Mouse (Mus musculus): ENCODE data around the gene Zbtb20. TPM values are rescaled to one million over a fixed set of nuclear protein-coding genes. Genes with fewer than 3 reads are reported as not detected.

The Zbtb20 gene
- polyA plus RNA-seq, 1 experiment from 2014 or later, result 24.5 TPM

DNA sequence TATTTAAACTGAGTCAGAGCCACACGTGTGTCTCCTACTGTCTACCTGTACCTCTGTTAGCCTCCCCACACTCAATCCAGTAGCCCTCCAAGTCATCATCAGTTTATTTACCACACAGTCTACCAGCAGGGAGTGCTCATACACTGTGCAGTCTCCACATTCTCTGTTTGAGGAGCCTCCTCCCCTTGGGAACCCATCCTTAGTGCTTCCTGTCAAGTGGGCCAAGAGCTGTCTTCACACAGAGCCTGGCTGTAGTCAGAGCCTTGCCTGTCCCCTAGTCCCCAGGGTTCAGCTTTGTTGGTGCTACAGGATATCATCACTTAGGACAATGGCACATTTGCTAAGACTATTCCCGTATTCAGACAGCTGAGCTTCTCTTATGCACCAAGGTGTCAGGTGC is 519.1 kb downstream of the Zbtb20 start:
- no peak overlapping the region for H3K27ac ChIP-seq (replicated peaks)

DNA sequence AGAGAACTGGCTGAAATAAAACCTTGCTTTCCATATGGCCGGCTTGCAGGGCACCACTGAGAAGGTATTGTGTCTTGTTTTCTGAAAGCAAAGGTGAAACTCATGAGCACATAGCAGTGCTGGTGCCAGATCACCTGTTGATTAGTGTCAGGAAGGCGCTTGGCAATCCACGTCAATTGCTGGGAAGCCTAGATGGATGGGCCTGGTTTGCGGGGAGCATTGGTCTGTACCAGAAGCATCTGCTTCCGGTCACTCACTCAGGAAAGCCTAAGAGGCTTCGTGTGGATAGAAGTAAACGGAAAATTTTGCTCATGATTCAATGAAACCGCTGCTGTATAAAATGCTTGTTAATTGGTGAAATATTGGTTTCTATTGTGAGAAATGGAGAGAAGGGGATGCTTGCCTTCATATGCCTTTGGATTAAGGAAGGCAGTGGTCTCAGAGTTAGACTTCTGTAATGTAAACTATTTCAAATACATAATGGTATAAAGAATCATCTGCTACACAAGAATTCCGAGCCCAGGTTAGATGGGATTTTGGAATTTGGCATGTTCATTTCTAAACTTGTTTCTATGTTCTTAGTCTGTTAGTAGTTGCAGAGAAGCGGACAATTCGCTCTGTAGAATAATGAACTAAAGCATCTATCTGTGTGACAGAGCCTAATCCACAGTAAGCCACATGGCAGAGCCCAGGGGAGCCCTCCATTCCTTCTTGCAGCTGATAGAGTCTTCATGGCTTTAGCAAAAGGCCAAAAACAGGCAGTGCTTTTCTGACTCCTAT is 521.4 kb downstream of the Zbtb20 start:
- H3K36me3 ChIP-seq, result no peaks in the 10 kb centered on the region
- no peaks in the 10 kb centered on the region for H3K4me1 ChIP-seq
- H3K4me3 ChIP-seq, result no peak overlapping the region
- no peak overlapping the region for H3K27ac ChIP-seq (replicated peaks)
- no peaks in the 10 kb centered on the region for H3K27me3 ChIP-seq (ENCODE audit: low read depth, poor library complexity, severe bottlenecking)
- WGBS, result 91% methylated on average over 11 of the region's 11 CpGs
- no peaks in the 10 kb centered on the region for H3K9me3 ChIP-seq (replicated peaks)
- DNase-seq (ENCODE audit: low spot score), result no peak

More for the DNA sequence above, 519.1 kb downstream of the Zbtb20 start:
- no peak overlapping the region for H3K4me3 ChIP-seq
- WGBS, result 88% methylated on average over 2 of the region's 2 CpGs
- no peaks in the 10 kb centered on the region for H3K9me3 ChIP-seq (replicated peaks)
- H3K36me3 ChIP-seq, result no peaks in the 10 kb centered on the region
- no peaks in the 10 kb centered on the region for H3K27me3 ChIP-seq (ENCODE audit: low read depth, poor library complexity, severe bottlenecking)
- no peaks in the 10 kb centered on the region for H3K4me1 ChIP-seq
- no peak for DNase-seq (ENCODE audit: low spot score)

DNA sequence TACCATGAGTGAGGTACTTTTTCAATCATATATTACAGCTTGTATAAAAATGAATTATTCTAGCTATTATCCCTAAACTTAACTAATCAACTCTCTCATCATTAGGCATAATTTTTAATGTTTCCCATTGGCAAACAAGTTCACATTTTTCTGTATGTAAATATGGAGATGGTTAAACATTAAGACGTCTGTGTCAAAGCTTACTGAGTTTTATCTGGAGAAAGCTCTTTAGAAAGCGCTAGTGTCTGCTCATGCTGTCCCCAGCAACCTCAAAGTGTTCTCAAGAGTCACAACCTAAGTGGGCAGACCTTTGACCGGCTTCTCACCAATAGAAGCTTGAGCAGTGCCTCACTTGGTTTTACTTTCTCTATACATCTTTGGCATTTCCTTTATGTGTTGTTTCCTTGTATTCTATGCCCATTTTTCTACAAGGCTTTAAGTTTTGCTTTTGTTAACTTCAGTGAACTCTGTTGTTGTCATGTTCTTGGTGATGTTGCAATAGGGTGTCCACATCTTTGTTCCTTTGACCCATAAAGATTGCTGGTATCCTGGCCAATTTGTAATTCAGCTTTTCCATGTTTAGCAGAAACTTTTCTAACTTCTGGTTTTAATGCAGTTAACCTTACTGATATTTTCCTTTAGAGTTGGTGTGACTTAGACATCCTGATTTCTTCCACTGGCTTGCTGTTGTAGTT is 522.1 kb downstream of the Zbtb20 start:
- 91% methylated on average over 3 of the region's 3 CpGs for WGBS
- DNase-seq (ENCODE audit: low spot score), result no peak
- Histone ChIP-seq H3K36me3 (no peaks in the 10 kb centered on the region), H3K9me3 (replicated peaks) (no peaks in the 10 kb centered on the region), H3K27ac (replicated peaks) (no peak overlapping the region), H3K27me3 (ENCODE audit: low read depth, poor library complexity, severe bottlenecking) (no peaks in the 10 kb centered on the region), H3K4me3 (no peak overlapping the region), H3K4me1 (no peaks in the 10 kb centered on the region)

GRCm38 (mm10) chr16:43399428-43399827 is 523.7 kb downstream of the Zbtb20 start:
- Histone ChIP-seq H3K27ac (replicated peaks) (no peak overlapping the region), H3K4me1 (no peaks in the 10 kb centered on the region), H3K27me3 (ENCODE audit: low read depth, poor library complexity, severe bottlenecking) (no peaks in the 10 kb centered on the region), H3K36me3 (no peaks in the 10 kb centered on the region), H3K9me3 (replicated peaks) (no peaks in the 10 kb centered on the region), H3K4me3 (no peak overlapping the region)
- no peak for DNase-seq (ENCODE audit: low spot score)

GRCm38 (mm10) chr16:43400046-43400445 is 524.4 kb downstream of the Zbtb20 start:
- Histone ChIP-seq H3K27ac (replicated peaks) (no peak overlapping the region), H3K36me3 (no peaks in the 10 kb centered on the region), H3K4me3 (no peak overlapping the region), H3K9me3 (replicated peaks) (no peaks in the 10 kb centered on the region), H3K4me1 (no peaks in the 10 kb centered on the region), H3K27me3 (ENCODE audit: low read depth, poor library complexity, severe bottlenecking) (no peaks in the 10 kb centered on the region)
- no peak for DNase-seq (ENCODE audit: low spot score)

DNA sequence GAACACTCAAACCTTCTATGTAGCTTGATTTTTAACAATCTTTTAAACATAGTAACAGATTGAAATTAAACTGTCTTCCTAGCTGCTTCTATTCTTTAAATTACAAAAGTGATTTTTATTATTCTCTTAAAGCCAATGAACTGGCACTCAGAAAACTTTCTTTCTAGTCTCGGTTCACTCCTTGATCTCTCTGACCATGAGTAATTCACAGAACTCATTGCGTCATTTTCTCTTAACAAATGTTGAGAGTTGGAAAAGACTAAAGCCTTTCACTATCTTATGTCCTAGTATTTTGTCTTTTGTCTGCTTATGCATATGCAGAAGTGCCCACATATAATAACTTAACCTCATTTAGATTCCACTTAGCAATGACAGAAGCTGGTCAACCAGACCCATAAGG is 525.3 kb downstream of the Zbtb20 start:
- Histone ChIP-seq H3K9me3 (replicated peaks) (no peaks in the 10 kb centered on the region), H3K4me1 (no peaks in the 10 kb centered on the region), H3K27ac (replicated peaks) (no peak overlapping the region), H3K27me3 (ENCODE audit: low read depth, poor library complexity, severe bottlenecking) (no peaks in the 10 kb centered on the region), H3K36me3 (no peaks in the 10 kb centered on the region), H3K4me3 (no peak overlapping the region)
- 94% methylated on average over 2 of the region's 2 CpGs for WGBS
- DNase-seq (ENCODE audit: low spot score), result no peak

GRCm38 (mm10) chr16:43402888-43403287 is 527.2 kb downstream of the Zbtb20 start:
- H3K9me3 ChIP-seq (replicated peaks), result no peaks in the 10 kb centered on the region
- no peak overlapping the region for H3K27ac ChIP-seq (replicated peaks)
- H3K4me3 ChIP-seq, result no peak overlapping the region
- no peak for DNase-seq (ENCODE audit: low spot score)
- no peaks in the 10 kb centered on the region for H3K27me3 ChIP-seq (ENCODE audit: low read depth, poor library complexity, severe bottlenecking)
- peaks cover 7% of the 10 kb centered on the region for H3K4me1 ChIP-seq
- 92% methylated on average over 4 of the region's 4 CpGs for WGBS
- H3K36me3 ChIP-seq, result no peaks in the 10 kb centered on the region

DNA sequence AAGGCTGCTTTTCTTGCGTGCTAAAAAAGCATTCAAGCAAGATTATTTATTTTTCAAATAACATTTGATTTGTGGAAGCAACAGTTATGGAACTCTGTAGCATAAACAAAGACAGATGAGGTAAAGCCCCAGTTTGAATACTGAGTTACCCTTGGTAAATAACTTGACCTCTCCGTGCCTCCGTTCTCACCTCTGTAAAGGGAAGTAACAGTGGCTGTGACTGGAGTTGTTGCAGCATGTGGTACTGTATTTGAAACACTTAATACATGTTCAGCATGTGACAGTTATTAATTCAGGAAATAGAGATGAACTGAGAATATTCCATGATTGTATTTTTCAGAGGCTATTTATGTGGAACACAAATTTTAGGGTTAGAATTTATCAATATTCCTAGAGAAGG is 529.4 kb downstream of the Zbtb20 start:
- 85% methylated on average over 3 of the region's 3 CpGs for WGBS
- no peak overlapping the region for H3K4me3 ChIP-seq
- no peak for DNase-seq (ENCODE audit: low spot score)

DNA sequence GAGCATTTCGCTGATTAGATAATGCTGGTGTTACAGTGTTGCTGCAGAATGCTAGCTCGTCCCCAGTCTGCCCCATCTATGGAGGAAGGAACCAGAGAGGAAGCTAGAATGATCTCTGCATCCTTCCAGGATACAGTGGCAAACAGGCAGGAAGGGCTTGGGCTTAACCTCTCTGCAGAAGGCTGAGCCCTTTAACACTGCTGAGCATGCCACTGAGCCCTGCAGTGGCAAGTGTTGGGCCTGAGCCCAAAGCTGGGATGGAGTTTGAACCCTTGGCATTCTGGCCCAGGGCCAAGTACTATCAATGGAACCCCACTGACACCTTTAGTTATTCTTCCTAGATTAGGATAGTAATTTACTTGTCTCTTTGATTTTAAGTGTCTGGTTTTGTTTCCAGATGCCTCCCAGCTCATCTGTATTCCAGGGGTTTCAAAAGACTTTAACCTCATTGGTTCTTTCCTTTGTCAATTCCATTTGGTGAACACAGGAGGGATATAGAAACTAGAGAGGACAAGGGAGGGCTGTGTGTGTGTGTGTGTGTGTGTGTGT is 532.0 kb downstream of the Zbtb20 start:
- no peak overlapping the region for H3K4me3 ChIP-seq
- WGBS, result 78% methylated on average over 2 of the region's 2 CpGs
- H3K27ac ChIP-seq (replicated peaks), result no peak overlapping the region; the same call in 1 of the 2 replicates
- no peak for DNase-seq (ENCODE audit: low spot score)
- no peaks in the 10 kb centered on the region for H3K27me3 ChIP-seq (ENCODE audit: low read depth, poor library complexity, severe bottlenecking)
- no peaks in the 10 kb centered on the region for H3K9me3 ChIP-seq (replicated peaks)
- no peaks in the 10 kb centered on the region for H3K36me3 ChIP-seq
- peaks cover 10% of the 10 kb centered on the region for H3K4me1 ChIP-seq

More for the DNA sequence above, 529.4 kb downstream of the Zbtb20 start:
- Histone ChIP-seq H3K27me3 (ENCODE audit: low read depth, poor library complexity, severe bottlenecking) (no peaks in the 10 kb centered on the region), H3K4me1 (peaks cover 10% of the 10 kb centered on the region), H3K9me3 (replicated peaks) (no peaks in the 10 kb centered on the region), H3K36me3 (no peaks in the 10 kb centered on the region), H3K27ac (replicated peaks) (no peak overlapping the region)

DNA sequence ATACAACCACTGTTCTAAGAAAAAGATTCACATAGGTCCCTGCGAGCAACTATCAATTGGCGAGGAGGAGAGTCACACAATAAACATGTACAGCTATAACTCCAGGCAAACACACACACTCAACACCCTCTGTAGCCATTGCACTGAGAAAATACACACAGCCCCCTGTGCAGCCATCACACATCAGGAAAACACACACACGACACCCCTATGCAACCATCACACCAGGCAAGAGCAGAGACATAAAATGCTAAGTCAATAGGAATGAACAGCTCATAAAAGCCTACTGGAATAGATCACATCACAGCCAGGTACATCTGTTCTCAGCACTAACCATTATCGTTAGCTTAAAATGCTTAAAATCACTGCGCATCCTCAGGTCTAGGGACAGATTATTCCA is 532.9 kb downstream of the Zbtb20 start:
- 89% methylated on average over 5 of the region's 5 CpGs for WGBS
- Histone ChIP-seq H3K9me3 (replicated peaks) (no peaks in the 10 kb centered on the region), H3K27ac (replicated peaks) (no peak overlapping the region), H3K36me3 (no peaks in the 10 kb centered on the region), H3K4me1 (peaks cover 10% of the 10 kb centered on the region), H3K4me3 (no peak overlapping the region), H3K27me3 (ENCODE audit: low read depth, poor library complexity, severe bottlenecking) (no peaks in the 10 kb centered on the region)
- DNase-seq (ENCODE audit: low spot score), result no peak

GRCm38 (mm10) chr16:43409108-43409909 is 533.6 kb downstream of the Zbtb20 start:
- no peak overlapping the region for H3K4me3 ChIP-seq
- peaks cover 10% of the 10 kb centered on the region for H3K4me1 ChIP-seq
- no peak overlapping the region for H3K27ac ChIP-seq (replicated peaks)
- no peaks in the 10 kb centered on the region for H3K9me3 ChIP-seq (replicated peaks)
- no peaks in the 10 kb centered on the region for H3K36me3 ChIP-seq
- 79% methylated on average over 4 of the region's 4 CpGs for WGBS
- no peaks in the 10 kb centered on the region for H3K27me3 ChIP-seq (ENCODE audit: low read depth, poor library complexity, severe bottlenecking)
- DNase-seq (ENCODE audit: low spot score), result no peak

DNA sequence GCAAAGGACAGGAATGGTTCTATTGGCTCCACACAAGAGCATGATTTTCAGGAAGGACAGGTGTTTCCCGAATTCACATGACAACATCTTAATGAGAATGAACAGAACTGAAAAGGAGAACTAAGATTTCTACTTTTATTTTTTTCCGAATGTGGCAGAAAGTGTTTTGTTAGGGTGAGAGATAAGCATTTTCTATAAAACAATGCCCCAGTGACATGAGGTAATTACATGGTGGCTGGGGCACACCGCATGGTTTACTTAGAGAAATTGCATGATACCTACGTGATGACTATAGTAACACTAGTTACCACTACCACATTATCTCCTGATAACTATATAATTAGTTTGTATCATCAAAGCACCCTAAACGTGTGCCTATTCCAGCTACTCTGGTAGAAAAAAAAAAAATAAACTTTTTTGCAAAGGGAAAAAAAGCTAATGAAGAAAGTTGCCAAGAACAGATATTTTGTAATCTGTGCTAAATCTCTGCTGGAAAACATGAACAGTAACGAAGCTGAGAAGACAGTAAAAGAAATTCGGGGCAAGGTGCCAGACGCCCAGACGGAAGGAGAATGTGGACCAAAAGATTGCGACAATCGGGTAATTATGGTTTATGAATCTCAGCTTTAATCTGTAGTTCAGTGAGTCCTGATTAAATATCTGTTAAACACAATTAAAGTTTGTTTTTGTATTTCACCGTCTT is 534.4 kb downstream of the Zbtb20 start:
- no peaks in the 10 kb centered on the region for H3K9me3 ChIP-seq (replicated peaks)
- no peak for DNase-seq (ENCODE audit: low spot score)
- no peaks in the 10 kb centered on the region for H3K27me3 ChIP-seq (ENCODE audit: low read depth, poor library complexity, severe bottlenecking)
- WGBS, result 89% methylated on average over 12 of the region's 12 CpGs
- H3K4me1 ChIP-seq, result peaks cover 10% of the 10 kb centered on the region
- no peak overlapping the region for H3K27ac ChIP-seq (replicated peaks)
- H3K4me3 ChIP-seq, result no peak overlapping the region
- H3K36me3 ChIP-seq, result no peaks in the 10 kb centered on the region
